Mouse (Mus musculus): ENCODE data around the gene Pgbd1. TPM values are rescaled to one million over a fixed set of nuclear protein-coding genes. Genes with fewer than 3 reads are reported as not detected.

Gene Pgbd1
- 2.0 TPM for polyA plus RNA-seq (2014; fragmentation: Illumina TruSeq; extraction: RNeasy Lipid Tissue Mini Kit (QIAGEN cat#74804); ENCODE audit: low read depth, low replicate concordance)

GRCm38 (mm10) chr13:21440503-21441206 is at the start of gene Pgbd1:
Gene Pgbd1 (minus strand): TSS chr13:21441058.

GRCm38 (mm10) chr13:21478759-21479670 is 38.2 kb upstream of the Pgbd1 start, which contains the start of the genes Zkscan4 and Gm10065:
Gene Zkscan4 (plus strand): TSS chr13:21478907.
Gene Gm10065 (minus strand): TSS chr13:21479441.

GRCm38 (mm10) chr13:21468061-21469019 is 27.5 kb upstream of the Pgbd1 start, which contains the start of gene Nkapl:
Gene Nkapl (minus strand): TSS chr13:21468509.

GRCm38 (mm10) chr13:21453449-21453848 is 12.6 kb upstream of the Pgbd1 start, which contains the start of gene Zscan26:
Gene Zscan26 (minus strand): TSS chr13:21453730.

GRCm38 (mm10) chr13:21402287-21402846 is 38.5 kb downstream of the Pgbd1 start, which contains the start of gene Zkscan3:
Gene Zkscan3 (minus strand): TSS chr13:21402755.

Other genes with a start within 250 kb of the Pgbd1 start
- 18,335 TPM for gene Gpx5, start 148.3 kb downstream of the Pgbd1 start, polyA plus RNA-seq (2014; fragmentation: Illumina TruSeq; extraction: RNeasy Lipid Tissue Mini Kit (QIAGEN cat#74804); ENCODE audit: low read depth, low replicate concordance)
- gene Gpx6, start 128.9 kb downstream of the Pgbd1 start, polyA plus RNA-seq (2014; fragmentation: Illumina TruSeq; extraction: RNeasy Lipid Tissue Mini Kit (QIAGEN cat#74804); ENCODE audit: low read depth, low replicate concordance) = 18.9 TPM
- not detected for gene Olfr1367, start 94.1 kb downstream of the Pgbd1 start, polyA plus RNA-seq (2014; fragmentation: Illumina TruSeq; extraction: RNeasy Lipid Tissue Mini Kit (QIAGEN cat#74804); ENCODE audit: low read depth, low replicate concordance)
- 7.2 TPM for gene Zscan12, start 78.2 kb downstream of the Pgbd1 start, polyA plus RNA-seq (2014; fragmentation: Illumina TruSeq; extraction: RNeasy Lipid Tissue Mini Kit (QIAGEN cat#74804); ENCODE audit: low read depth, low replicate concordance)
- 58.9 TPM for gene Zkscan3, start 38.3 kb downstream of the Pgbd1 start, polyA plus RNA-seq (2014; fragmentation: Illumina TruSeq; extraction: RNeasy Lipid Tissue Mini Kit (QIAGEN cat#74804); ENCODE audit: low read depth, low replicate concordance)
- gene Zscan26, start 12.7 kb upstream of the Pgbd1 start, polyA plus RNA-seq (2014; fragmentation: Illumina TruSeq; extraction: RNeasy Lipid Tissue Mini Kit (QIAGEN cat#74804); ENCODE audit: low read depth, low replicate concordance) = 52.2 TPM
- gene Nkapl, start 27.5 kb upstream of the Pgbd1 start, polyA plus RNA-seq (2014; fragmentation: Illumina TruSeq; extraction: RNeasy Lipid Tissue Mini Kit (QIAGEN cat#74804); ENCODE audit: low read depth, low replicate concordance) = 3.8 TPM
- 3.7 TPM for gene Zkscan4, start 37.8 kb upstream of the Pgbd1 start, polyA plus RNA-seq (2014; fragmentation: Illumina TruSeq; extraction: RNeasy Lipid Tissue Mini Kit (QIAGEN cat#74804); ENCODE audit: low read depth, low replicate concordance)
- gene Gm10065, start 38.4 kb upstream of the Pgbd1 start, polyA plus RNA-seq (2014; fragmentation: Illumina TruSeq; extraction: RNeasy Lipid Tissue Mini Kit (QIAGEN cat#74804); ENCODE audit: low read depth, low replicate concordance) = not detected
- 1.2 TPM for gene AK157302, start 54.2 kb upstream of the Pgbd1 start, polyA plus RNA-seq (2014; fragmentation: Illumina TruSeq; extraction: RNeasy Lipid Tissue Mini Kit (QIAGEN cat#74804); ENCODE audit: low read depth, low replicate concordance)
- gene Gm11273, start 60.4 kb upstream of the Pgbd1 start, polyA plus RNA-seq (2014; fragmentation: Illumina TruSeq; extraction: RNeasy Lipid Tissue Mini Kit (QIAGEN cat#74804); ENCODE audit: low read depth, low replicate concordance) = 6.9 TPM
- gene Zkscan8, start 90.1 kb upstream of the Pgbd1 start, polyA plus RNA-seq (2014; fragmentation: Illumina TruSeq; extraction: RNeasy Lipid Tissue Mini Kit (QIAGEN cat#74804); ENCODE audit: low read depth, low replicate concordance) = 8.4 TPM
- gene Olfr1366, start 101.8 kb upstream of the Pgbd1 start, polyA plus RNA-seq (2014; fragmentation: Illumina TruSeq; extraction: RNeasy Lipid Tissue Mini Kit (QIAGEN cat#74804); ENCODE audit: low read depth, low replicate concordance) = not detected
- not detected for gene Olfr1535, start 118.8 kb upstream of the Pgbd1 start, polyA plus RNA-seq (2014; fragmentation: Illumina TruSeq; extraction: RNeasy Lipid Tissue Mini Kit (QIAGEN cat#74804); ENCODE audit: low read depth, low replicate concordance)
- not detected for gene Olfr1364, start 140.7 kb upstream of the Pgbd1 start, polyA plus RNA-seq (2014; fragmentation: Illumina TruSeq; extraction: RNeasy Lipid Tissue Mini Kit (QIAGEN cat#74804); ENCODE audit: low read depth, low replicate concordance)
- not detected for gene Olfr1362, start 173.0 kb upstream of the Pgbd1 start, polyA plus RNA-seq (2014; fragmentation: Illumina TruSeq; extraction: RNeasy Lipid Tissue Mini Kit (QIAGEN cat#74804); ENCODE audit: low read depth, low replicate concordance)
- gene Olfr11, start 201.5 kb upstream of the Pgbd1 start, polyA plus RNA-seq (2014; fragmentation: Illumina TruSeq; extraction: RNeasy Lipid Tissue Mini Kit (QIAGEN cat#74804); ENCODE audit: low read depth, low replicate concordance) = not detected
- gene Olfr1361, start 222.3 kb upstream of the Pgbd1 start, polyA plus RNA-seq (2014; fragmentation: Illumina TruSeq; extraction: RNeasy Lipid Tissue Mini Kit (QIAGEN cat#74804); ENCODE audit: low read depth, low replicate concordance) = not detected
- not detected for gene Olfr1360, start 236.3 kb upstream of the Pgbd1 start, polyA plus RNA-seq (2014; fragmentation: Illumina TruSeq; extraction: RNeasy Lipid Tissue Mini Kit (QIAGEN cat#74804); ENCODE audit: low read depth, low replicate concordance)

Measured in adipose tissue, adult 10 weeks (tissue).